Mouse (Mus musculus): Measurements from ENCODE around the gene Speer4d.
"Not testable (repeated sequence)": the region's sequence is repeated elsewhere in the genome, so short reads cannot be mapped to it uniquely, and the experiment has no call there.

The Speer4d gene

GRCm38 (mm10) chr5:15618764-15619163 lies at the start of gene Speer4d:
Gene Speer4d (plus strand): TSS chr5:15619064.
- DNase-seq = not testable (repeated sequence)

- DNase-seq = not testable (repeated sequence)
These were observed 45.1 kb upstream of the Speer4d start for GRCm38 (mm10) chr5:15573735-15574134.

GRCm38 (mm10) chr5:15577033-15577432 lies 41.8 kb upstream of the Speer4d start, which contains the start of gene Gm21083:
Gene Gm21083 (plus strand): TSS chr5:15577333.
- DNase-seq = not testable (repeated sequence)

- peak in 1 of 2 experiments; percentile 23 for DNase-seq
These were observed 32.5 kb upstream of the Speer4d start for GRCm38 (mm10) chr5:15586351-15586750.

- peak in 1 of 2 experiments; percentile 11 for DNase-seq
These were observed 30.6 kb upstream of the Speer4d start for GRCm38 (mm10) chr5:15588291-15588690.

- DNase-seq = not testable (repeated sequence)
These were observed 28.2 kb upstream of the Speer4d start for GRCm38 (mm10) chr5:15590635-15591034.

GRCm38 (mm10) chr5:15591577-15591976 lies 27.3 kb upstream of the Speer4d start:
- DNase-seq = not testable (repeated sequence)

GRCm38 (mm10) chr5:15598831-15599230 lies 20.0 kb upstream of the Speer4d start:
- DNase-seq = not testable (repeated sequence)

- peak in 1 of 2 experiments; percentile 6 for DNase-seq
These were observed 18.5 kb upstream of the Speer4d start for GRCm38 (mm10) chr5:15600342-15600741.

- DNase-seq = not testable (repeated sequence)
These were observed 17.4 kb upstream of the Speer4d start for GRCm38 (mm10) chr5:15601481-15601880.

- not testable (repeated sequence) for DNase-seq
These were observed 16.9 kb upstream of the Speer4d start for GRCm38 (mm10) chr5:15601960-15602359.

GRCm38 (mm10) chr5:15602424-15602947 lies 16.4 kb upstream of the Speer4d start:
- DNase-seq = not testable (repeated sequence)

GRCm38 (mm10) chr5:15603008-15603407 lies 15.9 kb upstream of the Speer4d start:
- DNase-seq = not testable (repeated sequence)

GRCm38 (mm10) chr5:15603585-15603984 lies 15.3 kb upstream of the Speer4d start:
- DNase-seq = not testable (repeated sequence)

- DNase-seq = peak in 1 of 2 experiments; percentile 1
These were observed 12.2 kb upstream of the Speer4d start for GRCm38 (mm10) chr5:15606677-15607076.

- DNase-seq = not testable (repeated sequence)
These were observed 8.2 kb upstream of the Speer4d start for GRCm38 (mm10) chr5:15610695-15611094.

- DNase-seq = not testable (repeated sequence)
These were observed 2.7 kb upstream of the Speer4d start for GRCm38 (mm10) chr5:15616195-15616594.

GRCm38 (mm10) chr5:15628136-15628535 lies 9.3 kb downstream of the Speer4d start:
- not testable (repeated sequence) for DNase-seq

- DNase-seq = not testable (repeated sequence)
These were observed 11.2 kb downstream of the Speer4d start for GRCm38 (mm10) chr5:15630068-15630467.

GRCm38 (mm10) chr5:15637637-15638036 lies 18.8 kb downstream of the Speer4d start:
- DNase-seq = not testable (repeated sequence)

GRCm38 (mm10) chr5:15645707-15646106 lies 26.8 kb downstream of the Speer4d start:
- DNase-seq = peak in 1 of 2 experiments; percentile 1

- not testable (repeated sequence) for DNase-seq
These were observed 33.5 kb downstream of the Speer4d start for GRCm38 (mm10) chr5:15652334-15652733.

GRCm38 (mm10) chr5:15656959-15657358 lies 38.1 kb downstream of the Speer4d start, which contains the start of gene 4930572O03Rik:
Gene 4930572O03Rik (minus strand): TSS chr5:15657059.
- DNase-seq = not testable (repeated sequence)

GRCm38 (mm10) chr5:15663847-15664246 lies 45.0 kb downstream of the Speer4d start:
- DNase-seq = peak in 1 of 2 experiments; percentile 2

GRCm38 (mm10) chr5:15670789-15671188 lies 51.9 kb downstream of the Speer4d start:
- not testable (repeated sequence) for DNase-seq

Data from cerebellum, postnatal 25 days (tissue).